Mouse (Mus musculus) ES-E14 (cell line): Measurements from ENCODE around the gene Zg16. TPM values are rescaled to one million over a fixed set of nuclear protein-coding genes. Genes with fewer than 3 reads are reported as not detected.
A peak's percentile ranks its signal among the peaks of the same experiment; 100 is the strongest.

Source experiments
- DNase-seq: peaks from one replicate; pipeline ENCODE4 v3.0.0-alpha.2; 2013; ENCODE audit warnings: low read depth, low spot score
- H3K27ac ChIP-seq: 2 replicates; pipeline ENCODE4 v1.5.1; 2012; ENCODE audit warnings: low read depth, mild to moderate bottlenecking, low read length, moderate library complexity, mixed read lengths; ENCODE audit not compliant: poor library complexity, insufficient read depth, severe bottlenecking
- H3K36me3 ChIP-seq: 2 replicates; pipeline ENCODE4 v1.6.1; 2012; ENCODE audit warnings: mild to moderate bottlenecking, low read length, moderate library complexity, mixed read lengths; ENCODE audit not compliant: control insufficient read depth, poor library complexity, insufficient read depth, severe bottlenecking
- H3K4me1 ChIP-seq, 2 experiments: fragments of 150-350 bp in 1 of 2; sonication (generic) in 1 of 2; 2 replicates each; pipeline ENCODE4 v1.6.1; 2012; ENCODE audit warnings: low read length in 2 of 2, mild to moderate bottlenecking in 1 of 2, mixed read lengths in 1 of 2; ENCODE audit not compliant: control insufficient read depth in 2 of 2, insufficient read depth in 2 of 2, poor library complexity in 1 of 2
- H3K4me3 ChIP-seq, 2 experiments: fragments of 150-350 bp in 1 of 2; sonication (generic) in 1 of 2; 2 replicates each; pipeline ENCODE4 v1.5.1; 2012; ENCODE audit warnings: low read length in 2 of 2, low read depth in 1 of 2, mild to moderate bottlenecking in 1 of 2, mixed read lengths in 1 of 2; ENCODE audit not compliant: insufficient read depth in 1 of 2, poor library complexity in 1 of 2, severe bottlenecking in 1 of 2
- H3K9ac ChIP-seq: 2 replicates; pipeline ENCODE4 v1.6.1; 2012; ENCODE audit warnings: low read depth, mild to moderate bottlenecking, low read length, mixed read lengths; ENCODE audit not compliant: poor library complexity, insufficient read depth, severe bottlenecking
- H3K9me3 ChIP-seq: fragments of 150-350 bp; sonication (generic); 2 replicates; pipeline ENCODE4 v1.6.1; 2012; ENCODE audit warnings: low read depth, mild to moderate bottlenecking, low read length; ENCODE audit not compliant: control insufficient read depth, insufficient read depth
- CHD2 ChIP-seq: IDR thresholded peaks from 2 replicates; pipeline ENCODE4 v1.6.1; 2014; ENCODE audit warnings: mild to moderate bottlenecking, low read depth, low read length, inconsistent platforms
- HCFC1 ChIP-seq: IDR thresholded peaks from 2 replicates; pipeline ENCODE4 v1.6.1; 2012; ENCODE audit warnings: low read length, inconsistent platforms, borderline replicate concordance; ENCODE audit not compliant: insufficient read depth
- MAFK ChIP-seq: IDR thresholded peaks from 2 replicates; pipeline ENCODE4 v1.6.1; 2014; ENCODE audit warnings: mild to moderate bottlenecking, low read depth, low read length, inconsistent platforms; ENCODE audit not compliant: insufficient read depth
- ZC3H11A ChIP-seq: IDR thresholded peaks from 2 replicates; pipeline ENCODE4 v1.6.1; 2012; ENCODE audit warnings: low read depth, mild to moderate bottlenecking, inconsistent platforms, low read length, borderline replicate concordance
- ZNF384 ChIP-seq: IDR thresholded peaks from 2 replicates; pipeline ENCODE4 v1.6.1; 2012; ENCODE audit warnings: low read depth, low read length, inconsistent platforms
- in situ Hi-C, 2 experiments: fragments of 600-800 bp; cut with MboI; formaldehyde crosslinking; loops; one replicate each; pipeline ENCODE4 v1.15.1; 2025; ENCODE audit warnings: low sequenced_read_pairs in 2 of 2, inconsistent platforms in 1 of 2; ENCODE audit not compliant: unreplicated experiment in 2 of 2
- total RNA-seq: library from RNA; depleted of rRNA; stranded (reverse); fragments of 300-350 nt; gene quantifications from 2 replicates; pipeline ENCODE4 v1.2.3, GENCODE M21; 2012

The Zg16 gene
- total RNA-seq, 1 experiment: not detected

DNA sequence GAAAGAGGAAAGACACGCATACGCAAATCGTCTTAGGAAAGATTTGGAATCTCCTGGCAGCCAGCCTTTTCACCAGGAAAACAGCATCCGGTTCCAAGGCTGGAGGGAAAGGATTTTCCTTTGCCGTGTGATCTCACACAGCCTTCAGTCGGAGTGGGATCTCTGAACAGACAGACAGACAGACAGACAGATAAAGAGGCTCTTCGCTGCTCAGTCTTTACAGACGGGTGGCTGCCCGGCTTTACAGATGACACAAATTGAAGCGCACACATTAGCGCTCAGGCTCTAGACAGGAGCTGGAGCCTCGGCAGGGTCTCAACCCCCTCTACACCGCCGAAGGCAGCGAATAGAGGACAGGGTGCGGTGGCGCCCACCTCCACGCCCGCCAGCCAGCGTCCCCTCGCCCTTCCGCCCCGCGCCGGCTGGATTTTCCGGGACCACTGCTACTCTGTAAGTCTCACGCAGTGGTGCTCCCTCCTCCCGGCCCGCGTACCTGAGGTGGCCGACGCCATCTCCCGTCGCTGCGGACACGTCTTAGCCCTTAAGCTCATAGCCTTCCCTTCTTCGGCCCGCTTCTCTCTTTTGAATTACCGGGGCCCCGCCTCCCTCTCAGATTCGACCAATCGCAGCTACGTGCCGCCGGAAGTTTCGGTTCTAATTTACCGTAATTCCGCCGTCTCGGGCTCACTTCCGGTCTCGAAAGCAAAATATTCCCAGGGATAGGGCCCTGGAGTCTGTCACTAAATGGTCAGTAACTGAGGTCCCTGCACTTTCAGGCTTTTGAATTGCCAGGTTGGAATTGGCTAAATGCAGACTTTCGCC, 45.1 kb downstream of the Zg16 start, which contains the start of gene Kif22:
Gene Kif22 (minus strand): TSS at position 621 of the 822 bp plus-strand sequence.
- Histone ChIP-seq H3K9me3 (no peaks in the 10 kb centered on the region), H3K4me3 (peak within 1 kb of the TSS; percentile 98 to 100), H3K27ac (peak within 1 kb of the TSS; percentile 71), H3K4me1 (peaks cover 4% of the 10 kb centered on the region in 2 experiments; a peak in 3 of 4 replicates), H3K9ac (peak within 1 kb of the TSS; percentile 100), H3K36me3 (peaks cover 4% of the 10 kb centered on the region)
- in situ Hi-C loops: no loop called here
- TF ChIP-seq ZC3H11A (no peak), MAFK (no peak), HCFC1 (no peak), ZNF384 (no peak), CHD2 (no peak)
- peak; percentile 75 for DNase-seq

DNA sequence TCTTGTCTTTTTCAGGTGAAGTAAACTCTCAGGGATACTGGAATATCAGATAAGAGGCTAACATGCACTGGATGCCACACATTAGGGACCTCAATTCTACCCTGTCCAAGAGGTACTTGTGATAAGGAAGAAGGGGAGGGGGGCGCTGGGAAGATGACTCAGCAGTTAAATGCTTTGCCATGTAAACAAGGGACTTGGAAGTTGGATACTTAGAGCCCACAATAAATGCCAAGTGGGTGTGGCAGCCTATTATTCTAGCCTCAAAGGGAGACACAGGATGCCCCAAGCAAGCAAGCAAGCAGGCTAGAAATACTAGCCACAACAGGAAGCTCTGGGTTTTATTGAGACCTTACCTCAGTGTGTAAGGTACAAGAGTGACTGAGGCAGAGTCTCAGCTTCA, 55.9 kb downstream of the Zg16 start:
- H3K27ac ChIP-seq: no peak overlapping the region; the same call in 1 of the 2 replicates
- H3K9me3 ChIP-seq: no peaks in the 10 kb centered on the region
- no peak overlapping the region for H3K9ac ChIP-seq
- in situ Hi-C loops: no loop called here
- DNase-seq: no peak
- H3K4me1 ChIP-seq: peaks cover 8 to 16% of the 10 kb centered on the region in 2 experiments; a peak in 3 of 4 replicates
- H3K36me3 ChIP-seq: peaks cover 54% of the 10 kb centered on the region
- no peak for TF ChIP-seq CHD2
- TF ChIP-seq MAFK: peak; percentile 76
- no peak for TF ChIP-seq ZC3H11A
- TF ChIP-seq HCFC1: no peak
- TF ChIP-seq ZNF384: no peak
- H3K4me3 ChIP-seq: no peak overlapping the region

DNA sequence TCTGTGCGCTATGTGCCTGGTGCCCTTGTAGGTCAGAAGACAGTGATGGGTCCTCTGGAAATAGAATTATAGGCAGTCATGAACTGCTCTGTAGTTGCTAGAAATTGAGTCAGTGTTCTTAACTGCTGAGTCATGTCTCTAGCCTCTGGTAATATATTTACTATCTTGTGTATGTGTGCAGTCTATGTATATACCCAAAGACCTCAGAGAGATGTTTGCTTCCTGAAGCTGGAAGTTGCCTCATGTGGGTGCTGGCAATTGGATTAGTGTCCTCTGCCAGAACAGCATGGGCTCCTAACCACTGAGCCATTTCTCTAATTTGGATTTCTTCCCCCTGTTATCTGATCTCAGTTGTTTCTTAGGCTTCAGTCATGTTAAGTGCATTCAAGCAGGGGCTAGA, 57.0 kb downstream of the Zg16 start:
- H3K36me3 ChIP-seq: peaks cover 52% of the 10 kb centered on the region

GRCm38 (mm10) chr7:127027885-127028284, 59.2 kb downstream of the Zg16 start:
- H3K9me3 ChIP-seq: no peaks in the 10 kb centered on the region
- TF ChIP-seq ZC3H11A (no peak), HCFC1 (no peak), ZNF384 (no peak), CHD2 (no peak), MAFK (no peak)
- peak overlapping the region; percentile 65 to 87 for H3K4me3 ChIP-seq
- H3K36me3 ChIP-seq: peaks cover 58% of the 10 kb centered on the region
- H3K4me1 ChIP-seq: peaks cover 6 to 16% of the 10 kb centered on the region in 2 experiments; a peak in 3 of 4 replicates
- H3K9ac ChIP-seq: peak overlapping the region; percentile 72
- H3K27ac ChIP-seq: peak overlapping the region; percentile 80
- no peak for DNase-seq
- in situ Hi-C loops: no loop called here

More for the DNA sequence above, 57.0 kb downstream of the Zg16 start:
- in situ Hi-C loops: no loop called here
- no peak overlapping the region for H3K9ac ChIP-seq
- peaks cover 5 to 12% of the 10 kb centered on the region in 2 experiments; a peak in 2 of 4 replicates for H3K4me1 ChIP-seq
- H3K27ac ChIP-seq: no peak overlapping the region
- DNase-seq: no peak
- no peak overlapping the region for H3K4me3 ChIP-seq
- no peaks in the 10 kb centered on the region for H3K9me3 ChIP-seq
- TF ChIP-seq HCFC1: no peak
- 0 out of 2 replicates have a peak, but pooled peaks have one; percentile 22 for TF ChIP-seq MAFK
